Mouse (Mus musculus) cerebellum, adult 11-12 months (tissue): ENCODE measurements around the gene Lrrc52.

Experiments used
- DNase-seq: peaks from one replicate; pipeline ENCODE4 v3.0.0; 2022

The Lrrc52 gene

DNA sequence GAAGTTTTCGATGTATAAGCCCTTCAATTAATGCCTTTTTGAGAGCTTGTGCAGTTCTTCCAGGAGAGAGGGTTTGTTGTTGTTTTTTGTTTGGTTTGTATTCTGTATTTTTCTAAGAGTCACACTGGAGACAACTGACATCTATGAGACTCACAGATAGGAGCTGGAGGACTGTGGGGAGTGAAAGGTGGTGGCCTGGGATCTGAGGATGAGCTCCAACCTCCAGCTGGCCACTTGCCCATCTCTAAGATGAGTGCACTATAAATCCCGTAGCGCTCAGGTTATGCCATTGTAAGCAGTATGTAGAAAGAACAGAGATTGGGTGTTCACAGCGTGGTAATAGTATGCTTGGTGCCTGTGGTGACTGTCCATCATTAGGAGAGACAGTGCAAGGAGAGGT is 31.6 kb downstream of the Lrrc52 start:
- no peak for DNase-seq

- no peak for DNase-seq
Observed at GRCm38 (mm10) chr1:167430976-167431676, 35.5 kb downstream of the Lrrc52 start.

- no peak for DNase-seq
Observed at GRCm38 (mm10) chr1:167426681-167427080, 39.9 kb downstream of the Lrrc52 start.

DNA sequence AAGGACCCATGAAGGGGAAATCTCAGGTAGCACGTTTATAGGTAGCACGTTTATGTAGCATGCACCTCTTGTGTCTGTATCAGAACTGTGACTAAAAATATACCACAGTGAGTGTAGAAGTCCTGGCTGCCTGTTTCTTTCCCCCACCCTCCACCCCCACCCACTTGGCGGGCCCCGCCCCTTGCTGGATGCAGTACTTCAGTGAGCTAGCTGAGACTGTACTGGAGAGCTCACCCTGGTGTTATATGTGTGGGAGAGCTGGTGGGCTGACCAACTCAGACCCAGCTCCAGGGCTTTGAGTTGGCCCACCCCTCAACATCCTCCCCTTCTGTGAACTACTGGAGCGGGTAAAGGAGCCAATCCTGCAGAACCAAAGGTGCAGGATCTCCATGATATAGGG is 41.0 kb downstream of the Lrrc52 start:
- no peak for DNase-seq

DNA sequence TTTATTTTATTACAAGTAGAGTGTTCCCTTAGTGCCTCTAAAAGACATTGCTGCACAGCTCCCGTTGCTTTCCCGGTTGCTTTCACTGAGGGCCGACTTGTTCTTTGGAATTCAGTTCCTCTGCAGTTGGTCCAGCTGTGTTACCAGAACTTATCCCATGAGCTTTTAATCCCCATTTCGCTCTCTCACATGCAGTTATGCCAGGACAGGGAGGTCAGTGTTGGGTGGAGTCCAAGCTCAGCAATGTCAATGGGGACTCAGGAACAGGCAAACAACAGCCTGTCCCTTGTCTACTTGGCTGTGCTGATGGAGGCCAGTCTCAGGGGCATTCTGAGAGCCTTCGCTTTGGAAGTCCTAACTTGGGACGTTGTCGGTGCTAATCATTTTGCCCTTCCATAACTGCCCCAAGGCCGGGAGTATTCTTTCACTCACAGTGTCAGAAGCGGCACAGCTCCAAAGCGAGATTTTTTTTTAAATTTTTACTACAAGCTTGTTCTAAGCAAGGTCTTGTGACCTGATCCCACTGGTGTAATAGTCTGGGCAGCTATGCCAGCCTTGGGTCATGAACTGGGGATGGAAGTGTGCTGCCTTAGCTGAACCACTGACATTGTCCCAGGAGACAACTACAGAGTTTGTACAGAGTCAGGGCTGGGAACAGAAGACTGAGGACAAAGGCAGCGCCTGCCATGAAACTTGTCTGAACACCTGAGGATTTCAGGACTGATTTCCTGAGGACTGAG is 43.9 kb downstream of the Lrrc52 start:
- DNase-seq = no peak

GRCm38 (mm10) chr1:167414846-167415245 is 51.7 kb downstream of the Lrrc52 start:
- peak; percentile 23 for DNase-seq

DNA sequence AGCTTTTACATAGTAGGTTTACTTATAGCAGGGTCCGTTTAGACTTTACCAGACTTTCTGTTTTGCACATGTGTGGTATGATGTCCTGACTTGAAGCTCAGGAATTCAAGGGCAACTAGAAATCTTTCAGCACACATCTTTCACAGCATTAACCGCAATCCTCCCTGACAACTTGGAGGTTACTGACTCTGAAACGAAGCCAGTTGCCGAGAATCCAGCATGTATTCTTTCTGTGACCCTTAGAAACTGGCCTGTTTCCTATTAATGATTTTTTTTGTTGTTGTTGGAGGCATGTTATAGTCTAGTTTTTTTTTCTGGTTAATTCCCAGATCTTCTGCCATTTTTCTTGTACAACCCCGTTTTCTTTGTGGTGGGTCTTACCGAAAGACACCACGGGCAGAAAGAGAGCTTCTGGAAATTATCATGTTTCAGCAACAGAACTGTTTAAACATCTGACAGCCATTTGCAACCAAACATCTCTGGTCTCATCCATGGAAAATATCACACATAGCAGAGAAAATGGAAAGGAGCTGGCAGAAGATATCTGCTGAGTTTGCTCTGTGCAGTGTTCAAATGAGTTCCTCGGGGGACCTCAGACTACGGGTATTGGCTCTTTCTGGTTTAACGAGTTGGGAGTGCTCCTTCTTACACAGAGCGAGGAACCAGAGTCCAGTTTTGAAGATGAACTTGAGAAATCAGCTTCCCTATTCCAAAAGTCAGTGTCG is 54.4 kb downstream of the Lrrc52 start:
- no peak for DNase-seq

DNA sequence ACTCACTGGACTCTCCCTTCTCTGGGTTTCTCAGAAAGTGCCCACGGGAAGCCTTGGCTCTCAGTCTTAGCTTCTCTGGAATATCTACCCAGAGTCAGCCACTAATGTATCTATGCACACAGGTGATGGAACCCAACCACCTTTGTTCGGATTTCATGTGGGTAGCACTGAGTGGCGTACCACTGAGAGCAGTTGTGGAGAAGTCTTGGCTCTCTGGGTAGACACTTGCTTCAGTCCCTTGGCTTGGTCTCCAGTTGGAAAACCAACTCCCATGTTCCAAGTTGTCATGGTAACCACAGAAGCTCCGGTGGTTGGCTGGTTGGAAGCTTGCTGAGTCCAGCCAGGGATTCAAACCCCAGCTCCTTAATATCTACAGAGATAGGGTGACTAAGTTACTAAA is 57.0 kb downstream of the Lrrc52 start:
- DNase-seq = no peak

DNA sequence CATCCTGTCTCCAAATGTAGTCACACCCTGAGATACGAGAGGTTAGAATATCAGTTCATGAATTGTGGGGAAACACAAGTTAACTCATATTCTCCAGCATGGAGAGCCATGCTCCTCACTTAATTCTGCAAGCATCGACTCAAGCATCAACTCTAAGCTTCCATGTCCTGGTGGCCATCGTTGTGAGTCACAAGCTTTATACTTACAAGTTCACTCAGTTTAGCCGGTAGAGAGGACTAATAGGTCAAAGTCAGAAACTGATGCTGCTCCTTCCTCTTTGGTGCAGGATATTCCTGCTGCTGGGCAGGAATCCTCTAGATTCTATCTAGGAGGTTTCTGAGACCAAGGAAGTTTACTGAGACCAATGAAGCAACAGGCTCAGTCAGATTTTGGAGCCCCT is 61.3 kb downstream of the Lrrc52 start:
- DNase-seq = no peak
